Mouse (Mus musculus) megakaryocyte, adult 5-6 weeks (primary cell): ENCODE data around the gene Gm4177. TPM values are rescaled to one million over a fixed set of nuclear protein-coding genes. Genes with fewer than 3 reads are reported as not detected.
"Not testable (repeated sequence)": the region's sequence is repeated elsewhere in the genome, so short reads cannot be mapped to it uniquely, and the experiment has no call there.

ENCODE experiments used
- ATAC-seq: 2 replicates; pipeline ENCODE4 v1.8.0; 2016; ENCODE audit warnings: mild to moderate bottlenecking, inconsistent platforms; ENCODE audit not compliant: poor library complexity, severe bottlenecking
- total RNA-seq, 2 experiments: library from RNA; stranded (forward) in 1 of 2; stranded (reverse) in 1 of 2; fragments of 153-499, 151-499 nt in 1 of 2; fragments of 221-1000, 200-1000 nt in 1 of 2; gene quantifications; 2 replicates each; pipeline versions ENCODE4 v1.2.3 to v1.2.4; 2015 to 2017

Gm4177 gene
- not detected in 2 replicates for total RNA-seq (2015)
- total RNA-seq (2017) = not detected in 2 replicates

GRCm38 (mm10) chr7:21796628-21797027 lies at the start of gene Gm4177:
Gm4177 (minus strand) TSS chr7:21796728.
- not testable (repeated sequence) for ATAC-seq

GRCm38 (mm10) chr7:21844167-21844566 lies 47.6 kb upstream of the Gm4177 start, which contains the start of gene Gm5725:
Gm5725 (minus strand) TSS chr7:21844267.
- not testable (repeated sequence) for ATAC-seq

- ATAC-seq = not testable (repeated sequence)
These were observed 35.5 kb upstream of the Gm4177 start, which contains the start of gene Vmn1r135 for GRCm38 (mm10) chr7:21832051-21832450. Vmn1r135 (plus strand) TSS chr7:21832351.

GRCm38 (mm10) chr7:21761375-21761774 lies 35.2 kb downstream of the Gm4177 start, which contains the start of gene Gm4175:
Gm4175 (minus strand) TSS chr7:21761475.
- ATAC-seq = not testable (repeated sequence)

Other genes starting within 250 kb of the Gm4177 start
- not detected in 2 replicates for gene Vmn1r132, start 182.6 kb downstream of the Gm4177 start, total RNA-seq (2015)
- gene Vmn1r132, start 182.6 kb downstream of the Gm4177 start, total RNA-seq (2017) = not detected in 2 replicates
- not detected in 2 replicates for gene Gm4175, start 35.3 kb downstream of the Gm4177 start, total RNA-seq (2015)
- gene Gm4175, start 35.3 kb downstream of the Gm4177 start, total RNA-seq (2017) = not detected in 2 replicates
- not detected in 2 replicates for gene Vmn1r135, start 35.6 kb upstream of the Gm4177 start, total RNA-seq (2015)
- not detected in 2 replicates for gene Vmn1r135, start 35.6 kb upstream of the Gm4177 start, total RNA-seq (2017)
- not detected in 2 replicates for gene Gm5725, start 47.5 kb upstream of the Gm4177 start, total RNA-seq (2015)
- not detected in 2 replicates for gene Gm5725, start 47.5 kb upstream of the Gm4177 start, total RNA-seq (2017)
- not detected in 2 replicates for gene Gm5891, start 124.6 kb upstream of the Gm4177 start, total RNA-seq (2015)
- not detected in 2 replicates for gene Gm5891, start 124.6 kb upstream of the Gm4177 start, total RNA-seq (2017)
- not detected in 2 replicates for gene Vmn1r137, start 197.9 kb upstream of the Gm4177 start, total RNA-seq (2015)
- gene Vmn1r137, start 197.9 kb upstream of the Gm4177 start, total RNA-seq (2017) = not detected in 2 replicates
- gene Vmn1r138, start 232.2 kb upstream of the Gm4177 start, total RNA-seq (2015) = not detected in 2 replicates
- gene Vmn1r138, start 232.2 kb upstream of the Gm4177 start, total RNA-seq (2017) = not detected in 2 replicates